Mouse (Mus musculus) MEL (cell line): ENCODE data around the gene Gbp8.

Experiments
- BHLHE40 ChIP-seq: IDR thresholded peaks from 2 replicates; pipeline ENCODE4 v1.6.1; 2012; ENCODE audit warnings: low read depth, mild to moderate bottlenecking, inconsistent platforms, low read length, improper control_type of control experiment, borderline replicate concordance
- CTCF ChIP-seq, 3 experiments: IDR thresholded peaks in 2 of 3; conservative IDR thresholded peaks in 1 of 3; 2 replicates each; pipeline ENCODE4 v1.5.1; 2011 to 2012; ENCODE audit warnings: low read length in 3 of 3, low read depth in 2 of 3, mild to moderate bottlenecking in 2 of 3, improper control_type of control experiment in 1 of 3, inconsistent platforms in 1 of 3, mixed read lengths in 1 of 3, moderate library complexity in 1 of 3; ENCODE audit not compliant: control insufficient read depth in 1 of 3, insufficient read depth in 1 of 3, poor library complexity in 1 of 3, severe bottlenecking in 1 of 3
- EP300 ChIP-seq, 2 experiments: IDR thresholded peaks; 2 replicates each; pipeline ENCODE4 v1.6.1; 2011; ENCODE audit warnings: improper control_type of control experiment in 2 of 2, low read length in 2 of 2, low read depth in 1 of 2, mild to moderate bottlenecking in 1 of 2
- GATA1 ChIP-seq: IDR thresholded peaks from 2 replicates; pipeline ENCODE4 v1.6.1; 2011; ENCODE audit warnings: low read depth, low read length, improper control_type of control experiment
- JUND ChIP-seq: IDR thresholded peaks from 2 replicates; pipeline ENCODE4 v1.6.1; 2011; ENCODE audit warnings: low read depth, mild to moderate bottlenecking, improper control_type of control experiment, low read length
- MYB ChIP-seq: IDR thresholded peaks from 2 replicates; pipeline ENCODE4 v1.6.1; 2011; ENCODE audit warnings: mild to moderate bottlenecking, low read depth, low read length, improper control_type of control experiment
- MYC ChIP-seq: IDR thresholded peaks from 2 replicates; pipeline ENCODE4 v1.6.1; 2011; ENCODE audit warnings: low read depth, mild to moderate bottlenecking, low read length, improper control_type of control experiment, moderate library complexity
- POLR2A ChIP-seq, 2 experiments: IDR thresholded peaks; 2 replicates each; pipeline ENCODE4 v1.6.1; 2011 to 2012; ENCODE audit warnings: low read length in 2 of 2, mild to moderate bottlenecking in 2 of 2, control low read depth in 1 of 2, improper control_type of control experiment in 1 of 2, low read depth in 1 of 2, moderate library complexity in 1 of 2; ENCODE audit not compliant: control insufficient read depth in 1 of 2, insufficient read depth in 1 of 2, poor library complexity in 1 of 2
- SIN3A ChIP-seq: IDR thresholded peaks from 2 replicates; pipeline ENCODE4 v1.6.1; 2012; ENCODE audit warnings: low read length, improper control_type of control experiment, inconsistent platforms
- UBTF ChIP-seq: IDR thresholded peaks from 2 replicates; pipeline ENCODE4 v1.6.1; 2012; ENCODE audit warnings: low read depth, mild to moderate bottlenecking, inconsistent platforms, low read length, improper control_type of control experiment, moderate library complexity, borderline replicate concordance; ENCODE audit not compliant: insufficient read depth
- USF2 ChIP-seq, 2 experiments: IDR thresholded peaks; 2 replicates each; pipeline ENCODE4 v1.6.1; 2011 to 2012; ENCODE audit warnings: improper control_type of control experiment in 2 of 2, low read length in 2 of 2, borderline replicate concordance in 1 of 2, inconsistent platforms in 1 of 2, low read depth in 1 of 2, mild to moderate bottlenecking in 1 of 2; ENCODE audit not compliant: insufficient read depth in 1 of 2
- ZC3H11A ChIP-seq: IDR thresholded peaks from 2 replicates; pipeline ENCODE4 v1.6.1; 2012; ENCODE audit warnings: low read depth, mild to moderate bottlenecking, inconsistent platforms, low read length, improper control_type of control experiment

GRCm38 (mm10) chr5:105055279-105055678, 84.1 kb downstream of the Gbp8 start:
- TF ChIP-seq POLR2A (IDR thresholded peaks at IDR 0.05; ENCODE audit: control insufficient read depth in 1 of 2, insufficient read depth in 1 of 2, low read depth in 1 of 2, low read length in 2 of 2, poor library complexity in 1 of 2) (no peak), BHLHE40 (no peak), GATA1 (no peak), MYB (no peak), SIN3A (no peak), UBTF (no peak), EP300 (IDR thresholded peaks at IDR 0.05; ENCODE audit: low read depth in 1 of 2, low read length in 2 of 2) (no peak), CTCF (IDR thresholded peaks at IDR 0.05 in 2 of 3, conservative IDR thresholded peaks at IDR 0.05 in 1 of 3; ENCODE audit: control insufficient read depth in 1 of 3, insufficient read depth in 1 of 3, low read depth in 2 of 3, low read length in 3 of 3, poor library complexity in 1 of 3, severe bottlenecking in 1 of 3) (no peak), JUND (no peak), USF2 (IDR thresholded peaks at IDR 0.05; ENCODE audit: borderline replicate concordance in 1 of 2, insufficient read depth in 1 of 2, low read depth in 1 of 2, low read length in 2 of 2) (no peak), ZC3H11A (no peak), MYC (no peak)
